Mouse (Mus musculus): ENCODE results near the gene Gm28729.

DNA sequence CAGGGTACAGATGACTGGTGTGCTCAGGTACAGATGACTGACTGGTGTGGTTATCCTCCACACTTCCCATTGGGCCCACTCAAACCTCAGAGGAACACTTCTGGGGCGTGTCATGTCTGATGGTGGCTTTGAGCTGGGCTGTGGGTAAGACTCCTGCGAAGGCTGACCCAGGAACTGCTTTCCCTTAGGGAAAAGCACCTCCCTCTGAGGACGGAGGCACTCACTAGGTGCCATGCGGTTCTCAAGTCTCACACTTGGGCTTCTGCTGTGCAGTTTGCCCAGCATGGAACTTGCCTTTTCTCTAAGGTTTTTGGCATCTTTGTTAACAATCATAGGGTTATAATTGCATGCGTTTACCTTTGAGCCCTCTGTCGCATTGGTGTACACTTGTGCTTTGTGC is 10.4 kb upstream of the Gm28729 start:
- no peak for TF ChIP-seq POLR2A (IDR thresholded peaks at IDR 0.05; ENCODE audit: low read depth, low read length)
- TF ChIP-seq CTCF (IDR thresholded peaks at IDR 0.05; ENCODE audit: extremely low read depth, insufficient read length, insufficient replicate concordance, low read depth, low read length), result no peak
